Mouse (Mus musculus) lung, postnatal 0 days (tissue): ENCODE results near the gene Cers6.

ENCODE experiments used
- CTCF ChIP-seq: IDR thresholded peaks from 2 replicates; pipeline ENCODE4 v1.5.1; 2016; ENCODE audit warnings: antibody characterized with exemption, mild to moderate bottlenecking
- EP300 ChIP-seq: IDR thresholded peaks from 2 replicates; pipeline ENCODE4 v1.6.1; 2016; ENCODE audit warnings: antibody characterized with exemption, mild to moderate bottlenecking, control low read depth

DNA sequence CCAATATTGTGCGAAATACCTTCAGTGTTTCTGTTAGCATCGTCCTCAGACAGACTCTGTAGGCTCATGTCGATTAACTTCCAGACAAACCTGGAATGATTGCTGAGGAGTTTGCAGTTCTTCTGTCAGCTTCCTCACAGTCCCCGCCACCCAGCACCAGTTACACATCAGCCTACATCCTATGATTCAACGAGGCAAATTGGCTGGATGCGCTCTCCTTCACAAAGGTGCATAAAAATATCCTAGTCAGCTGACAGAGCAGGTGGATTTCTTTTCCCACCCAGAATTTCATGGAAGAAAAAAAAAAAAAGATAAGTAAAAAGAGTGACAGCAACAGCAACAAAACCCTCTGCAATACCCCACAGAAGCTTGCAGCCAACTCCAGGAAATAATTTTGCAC lies 127.9 kb downstream of the Cers6 start:
- no peak for TF ChIP-seq CTCF
- no peak for TF ChIP-seq EP300
